Mouse (Mus musculus) forebrain, embryonic 13.5 days (tissue): Measurements from ENCODE around the gene Srrt. TPM values are rescaled to one million over a fixed set of nuclear protein-coding genes. Genes with fewer than 3 reads are reported as not detected.

Experiments used
- ATAC-seq: fragments of 200-750 bp; cut with Nextera tagmentation; 2 replicates; pipeline ENCODE4 v1.8.0; 2017
- H3K27ac ChIP-seq: fragments of 300-500 bp; sonication (generic); 2 replicates; pipeline ENCODE4 v1.5.1; 2015; ENCODE audit warnings: inconsistent platforms, mild to moderate bottlenecking, moderate library complexity
- H3K27me3 ChIP-seq: fragments of 300-500 bp; sonication (generic); 2 replicates; pipeline ENCODE4 v1.6.1; 2015; ENCODE audit warnings: mild to moderate bottlenecking, inconsistent platforms
- H3K36me3 ChIP-seq: fragments of 300-500 bp; sonication (generic); 2 replicates; pipeline ENCODE4 v1.6.1; 2015; ENCODE audit warnings: mild to moderate bottlenecking, inconsistent platforms; ENCODE audit not compliant: poor library complexity, severe bottlenecking
- H3K4me1 ChIP-seq: fragments of 300-500 bp; sonication (generic); 2 replicates; pipeline ENCODE4 v1.6.1; 2015; ENCODE audit warnings: inconsistent platforms
- H3K4me2 ChIP-seq: fragments of 300-500 bp; sonication (generic); 2 replicates; pipeline ENCODE4 v1.6.1; 2015; ENCODE audit warnings: inconsistent platforms, mild to moderate bottlenecking, moderate library complexity
- H3K4me3 ChIP-seq: fragments of 300-500 bp; sonication (generic); 2 replicates; pipeline ENCODE4 v1.5.1; 2015; ENCODE audit warnings: mild to moderate bottlenecking, inconsistent platforms
- H3K9ac ChIP-seq: fragments of 300-500 bp; sonication (generic); 2 replicates; pipeline ENCODE4 v1.6.1; 2015; ENCODE audit warnings: mild to moderate bottlenecking, inconsistent platforms
- H3K9me3 ChIP-seq: fragments of 300-500 bp; sonication (generic); replicated peaks from 2 replicates; pipeline ENCODE4 v1.6.1; 2016; ENCODE audit warnings: inconsistent platforms
- WGBS: fragments of 180-500 bp; shearing (Covaris S2); methylation state at CpG from one replicate; pipeline ENCODE4 v1.1.7; 2015; 5-methylcytosine and 5-hydroxymethylcytosine counted together
- polyA plus RNA-seq: library from polyadenylated mRNA; unstranded; fragments of >200 nt; fragmentation: Nextera tagmentation; extraction: Ambion mirVana; gene quantifications from 2 replicates; pipeline ENCODE4 v1.2.1, GENCODE M21; 2015

The Srrt gene
- polyA plus RNA-seq = 145 and 150 TPM in 2 replicates

GRCm38 (mm10) chr5:137307071-137307912 lies at the start of gene Srrt:
TSS of gene Srrt (minus strand) at chr5:137307674.
- Histone ChIP-seq H3K36me3 (peaks cover 58% of the 10 kb centered on the region), H3K4me3 (peak within 1 kb of the TSS; percentile 95), H3K4me2 (peak within 1 kb of the TSS; percentile 82), H3K9me3 (no peaks in the 10 kb centered on the region; the same call in 1 of the 2 replicates), H3K9ac (peak within 1 kb of the TSS; percentile 99), H3K27ac (peak within 1 kb of the TSS; percentile 97), H3K27me3 (no peaks in the 10 kb centered on the region), H3K4me1 (peaks cover 42% of the 10 kb centered on the region)
- peak; percentile 91 for ATAC-seq
- under 1% methylated on average over 55 of the region's 72 CpGs for WGBS

GRCm38 (mm10) chr5:137354091-137354490 lies 46.6 kb upstream of the Srrt start:
- Histone ChIP-seq H3K9me3 (no peaks in the 10 kb centered on the region), H3K9ac (no peak overlapping the region), H3K4me2 (no peak overlapping the region), H3K27me3 (peaks cover under 1% of the 10 kb centered on the region; the same call in 1 of the 2 replicates), H3K4me3 (no peak overlapping the region), H3K36me3 (peaks cover 50% of the 10 kb centered on the region), H3K27ac (no peak overlapping the region), H3K4me1 (peaks cover 37% of the 10 kb centered on the region)
- ATAC-seq = no peak
- 89% methylated on average over 17 of the region's 17 CpGs for WGBS

- H3K9me3 ChIP-seq = no peaks in the 10 kb centered on the region
- 20% methylated on average over 16 of the region's 16 CpGs for WGBS
- H3K4me3 ChIP-seq = peak overlapping the region; percentile 73
- peak overlapping the region; percentile 89 for H3K9ac ChIP-seq
- ATAC-seq = no peak
- peak overlapping the region; percentile 93 for H3K4me2 ChIP-seq
- peaks cover 8% of the 10 kb centered on the region for H3K27me3 ChIP-seq
- H3K27ac ChIP-seq = no peak overlapping the region
- H3K4me1 ChIP-seq = peaks cover 48% of the 10 kb centered on the region
- H3K36me3 ChIP-seq = peaks cover 35% of the 10 kb centered on the region
Measured at GRCm38 (mm10) chr5:137352011-137352975, 44.8 kb upstream of the Srrt start.

GRCm38 (mm10) chr5:137351394-137351793 lies 43.9 kb upstream of the Srrt start:
- Histone ChIP-seq H3K9ac (peak overlapping the region; percentile 89), H3K4me3 (peak overlapping the region; percentile 73), H3K36me3 (peaks cover 28% of the 10 kb centered on the region), H3K4me2 (peak overlapping the region; percentile 93), H3K9me3 (no peaks in the 10 kb centered on the region), H3K27ac (peak overlapping the region; percentile 55), H3K27me3 (peaks cover 8% of the 10 kb centered on the region), H3K4me1 (peaks cover 48% of the 10 kb centered on the region)
- no peak for ATAC-seq
- WGBS = 5% methylated on average over 4 of the region's 4 CpGs

GRCm38 (mm10) chr5:137351058-137351380 lies 43.5 kb upstream of the Srrt start:
- peaks cover 8% of the 10 kb centered on the region for H3K27me3 ChIP-seq
- H3K4me2 ChIP-seq = peak overlapping the region; percentile 93
- under 1% methylated on average over 8 of the region's 8 CpGs for WGBS
- H3K9ac ChIP-seq = peak overlapping the region; percentile 89
- no peak for ATAC-seq
- peak overlapping the region; percentile 73 for H3K4me3 ChIP-seq
- H3K36me3 ChIP-seq = peaks cover 25% of the 10 kb centered on the region
- H3K9me3 ChIP-seq = no peaks in the 10 kb centered on the region
- peak overlapping the region; percentile 55 for H3K27ac ChIP-seq
- H3K4me1 ChIP-seq = peaks cover 49% of the 10 kb centered on the region

- Histone ChIP-seq H3K9me3 (no peaks in the 10 kb centered on the region), H3K9ac (peak overlapping the region; percentile 89), H3K4me3 (peak overlapping the region; percentile 73), H3K27ac (peak overlapping the region; percentile 72), H3K4me1 (peaks cover 52% of the 10 kb centered on the region), H3K36me3 (peaks cover 19% of the 10 kb centered on the region), H3K4me2 (peak overlapping the region; percentile 93), H3K27me3 (peaks cover 8% of the 10 kb centered on the region)
- peak; percentile 56; the same call in 1 of the 2 replicates for ATAC-seq
- WGBS = under 1% methylated on average over 51 of the region's 55 CpGs
Measured at GRCm38 (mm10) chr5:137350205-137351057, 43.0 kb upstream of the Srrt start.

GRCm38 (mm10) chr5:137349384-137350204 lies 42.1 kb upstream of the Srrt start, which contains the start of gene Ephb4:
TSS of gene Ephb4 (plus strand) at chr5:137350109.
- WGBS = under 1% methylated on average over 31 of the region's 32 CpGs
- Histone ChIP-seq H3K27ac (peak within 1 kb of the TSS; percentile 72), H3K4me2 (peak within 1 kb of the TSS; percentile 93), H3K36me3 (peaks cover 12% of the 10 kb centered on the region), H3K27me3 (peaks cover 8% of the 10 kb centered on the region), H3K4me1 (peaks cover 52% of the 10 kb centered on the region), H3K4me3 (peak within 1 kb of the TSS; percentile 73), H3K9me3 (no peaks in the 10 kb centered on the region), H3K9ac (peak within 1 kb of the TSS; percentile 89)
- peak; percentile 89 for ATAC-seq

GRCm38 (mm10) chr5:137348482-137349383 lies 41.3 kb upstream of the Srrt start:
- H3K27ac ChIP-seq = peak overlapping the region; percentile 21; the same call in 1 of the 2 replicates

GRCm38 (mm10) chr5:137347856-137348255 lies 40.4 kb upstream of the Srrt start:
- no peak overlapping the region for H3K9ac ChIP-seq
- ATAC-seq = no peak
- no peak overlapping the region for H3K4me3 ChIP-seq
- H3K4me2 ChIP-seq = peak overlapping the region; percentile 93; the same call in 1 of the 2 replicates
- no peaks in the 10 kb centered on the region for H3K36me3 ChIP-seq
- peaks cover 51% of the 10 kb centered on the region for H3K4me1 ChIP-seq
- peaks cover 8% of the 10 kb centered on the region for H3K27me3 ChIP-seq
- 29% methylated on average over 7 of the region's 7 CpGs for WGBS
- no peak overlapping the region; the same call in 1 of the 2 replicates for H3K27ac ChIP-seq
- no peaks in the 10 kb centered on the region for H3K9me3 ChIP-seq

More at GRCm38 (mm10) chr5:137348482-137349383, 41.3 kb upstream of the Srrt start:
- Histone ChIP-seq H3K4me2 (peak overlapping the region; percentile 93), H3K9ac (peak overlapping the region; percentile 89), H3K4me1 (peaks cover 52% of the 10 kb centered on the region), H3K27me3 (peaks cover 8% of the 10 kb centered on the region), H3K4me3 (peak overlapping the region; percentile 73), H3K36me3 (peaks cover 3% of the 10 kb centered on the region), H3K9me3 (no peaks in the 10 kb centered on the region)
- WGBS = under 1% methylated on average over 33 of the region's 33 CpGs
- peak; percentile 9 for ATAC-seq

GRCm38 (mm10) chr5:137346983-137347382 lies 39.5 kb upstream of the Srrt start:
- H3K9ac ChIP-seq = no peak overlapping the region
- no peak overlapping the region for H3K4me2 ChIP-seq
- H3K27me3 ChIP-seq = peaks cover 8% of the 10 kb centered on the region
- peaks cover 42% of the 10 kb centered on the region for H3K4me1 ChIP-seq
- 86% methylated on average over 4 of the region's 4 CpGs for WGBS
- no peak overlapping the region for H3K27ac ChIP-seq
- no peak for ATAC-seq
- H3K4me3 ChIP-seq = no peak overlapping the region
- H3K9me3 ChIP-seq = no peaks in the 10 kb centered on the region
- H3K36me3 ChIP-seq = no peaks in the 10 kb centered on the region
